Comparison of ENCODE assay signal across 17 mouse cellular contexts in the genomic region with DNA sequence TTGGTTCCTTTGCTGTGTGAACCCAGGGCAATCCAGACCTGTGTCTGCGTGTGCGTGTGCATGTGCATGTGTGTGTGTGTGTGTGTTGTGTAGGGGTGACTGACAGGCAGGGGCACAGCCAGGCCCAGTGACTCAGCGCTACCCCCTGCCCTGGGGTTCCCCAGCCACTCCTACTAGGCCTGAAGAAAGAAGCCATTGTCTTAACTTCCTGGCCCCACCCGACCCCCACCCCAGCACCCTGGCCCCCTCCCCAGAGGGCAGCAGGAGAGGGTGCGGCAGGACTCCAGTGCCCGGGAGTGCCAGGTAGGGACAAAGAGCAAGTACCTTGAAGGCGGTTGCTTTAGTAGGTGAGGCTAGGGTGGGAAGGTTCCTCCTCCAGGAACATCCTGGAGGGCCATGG. TPM values are rescaled to one million over a fixed set of nuclear protein-coding genes. Genes with fewer than 3 reads are reported as not detected.
DNase-seq lines count a peak whose midpoint lies in the region; ATAC-seq and TF ChIP-seq lines count a peak whose summit lies in the region.
"Had no signal": no experiment of that assay in that cellular context is flagged by ENCODE, and none has a peak within 500 bp of the region (broad histone marks: within the 10 kb centered on the region; RNA-seq: fewer than 3 reads in every experiment).

No protein-coding gene starts in this region.

- no peak overlapping the region for H3K27ac ChIP-seq in heart, embryonic 13.5 days (replicated peaks)
- H3K27ac ChIP-seq in brown adipose tissue, adult 24 weeks (replicated peaks; ENCODE audit: low read depth, low read length) = peak overlapping the region; percentile 51
- H3K27ac ChIP-seq in liver, postnatal 0 days (ENCODE audit: low read depth) = peak overlapping the region; percentile 16; the same call in 1 of the 2 replicates
- H3K27ac ChIP-seq: midbrain, embryonic 10.5 days had no signal

- H3K9ac ChIP-seq in heart, embryonic 13.5 days = peak overlapping the region; percentile 42
- H3K9ac ChIP-seq in liver, postnatal 0 days (replicated peaks) = peak overlapping the region; percentile 34
- H3K9ac ChIP-seq: forebrain, postnatal 0 days had no signal

- peaks cover 50% of the 10 kb centered on the region for H3K4me1 ChIP-seq in heart, embryonic 13.5 days
- H3K4me1 ChIP-seq in brown adipose tissue, adult 24 weeks (ENCODE audit: control insufficient read depth, insufficient read depth, insufficient read length, low read length) = peaks cover 24% of the 10 kb centered on the region
- H3K4me1 ChIP-seq in liver, postnatal 0 days (ENCODE audit: insufficient read depth) = peaks cover 23% of the 10 kb centered on the region

- no peaks in the 10 kb centered on the region for H3K9me3 ChIP-seq in heart, embryonic 13.5 days
- no peaks in the 10 kb centered on the region for H3K9me3 ChIP-seq in liver, postnatal 0 days (ENCODE audit: low read length)

- no peak overlapping the region for H3K4me2 ChIP-seq in heart, embryonic 13.5 days
- H3K4me2 ChIP-seq in liver, postnatal 0 days (ENCODE audit: low read depth, low read length) = peak overlapping the region; percentile 38

- H3K27me3 ChIP-seq in heart, embryonic 13.5 days (replicated peaks) = no peaks in the 10 kb centered on the region
- no peaks in the 10 kb centered on the region for H3K27me3 ChIP-seq in liver, postnatal 0 days (ENCODE audit: insufficient read depth, low read length)

- no peak overlapping the region for H3K4me3 ChIP-seq in heart, embryonic 13.5 days
- no peak overlapping the region for H3K4me3 ChIP-seq in brown adipose tissue, adult 24 weeks (ENCODE audit: insufficient read depth, low read depth, low read length)
- H3K4me3 ChIP-seq in liver, postnatal 0 days (ENCODE audit: low read depth, low read length) = no peak overlapping the region

- no peak for DNase-seq in heart, adult 9 months (ENCODE audit: low spot score in 2 of 2)
- peak; percentile 48 for DNase-seq in 416B (ENCODE audit: low read depth)
- no peak for DNase-seq in liver, postnatal 0 days
- no peak for DNase-seq in left cerebral cortex, adult 9 months (ENCODE audit: low spot score in 2 of 2)
- no peak for DNase-seq in frontal cortex, adult 2 months (ENCODE audit: extremely low spot score in 1 of 2, low spot score in 1 of 2)
- no peak for DNase-seq in B cell, adult 2 months
- DNase-seq: cerebellum, adult 9-10 months; forebrain, postnatal 0 days; heart, postnatal 10 days; kidney, postnatal 25 days; lung, adult 2 months had no signal

- no peak for TF ChIP-seq CTCF in liver, postnatal 0 days (IDR thresholded peaks at IDR 0.05; ENCODE audit: low read depth)

- no peak for ATAC-seq in heart, embryonic 13.5 days (ENCODE audit: extremely low read depth, insufficient number of reproducible peaks, low FRiP score, low TSS enrichment)
- ATAC-seq in liver, postnatal 0 days = no peak
- ATAC-seq: forebrain, postnatal 0 days had no signal

- WGBS in heart, embryonic 13.5 days = 71% methylated on average over 7 of the region's 7 CpGs
- 78% methylated on average over 7 of the region's 7 CpGs for WGBS in liver, postnatal 0 days (ENCODE audit: insufficient replicate concordance)

- TF ChIP-seq EP300 in liver, postnatal 0 days (IDR thresholded peaks at IDR 0.05; ENCODE audit: low read depth) = no peak

- H3K36me3 ChIP-seq in heart, embryonic 13.5 days = peaks cover 77% of the 10 kb centered on the region
- peaks cover 87% of the 10 kb centered on the region for H3K36me3 ChIP-seq in liver, postnatal 0 days (replicated peaks; ENCODE audit: insufficient read depth, low read length)

RNA-seq across cellular contexts. Expression of gene Zbtb7a, which starts 10.8 kb away (rescaled TPM):
- polyA plus RNA-seq in heart, embryonic 13.5 days (2015; fragmentation: Nextera tagmentation; extraction: Ambion mirVana) = 19.5 and 20.1 TPM in 2 replicates
- 28.4 and 29.6 TPM in 2 replicates for polyA plus RNA-seq in brown adipose tissue, adult 24 weeks (2012; ENCODE audit: insufficient read depth, insufficient read length, missing spikeins)
- polyA plus RNA-seq in liver, postnatal 0 days (2015; fragmentation: Nextera tagmentation; extraction: Ambion mirVana) = 29.7 and 33.8 TPM in 2 replicates
- polyA plus RNA-seq in frontal cortex, adult 2 months (2012; rRNA removed) = 45.1 and 46.0 TPM in 2 replicates

RNA-seq across cellular contexts. Expression of gene Pias4, which starts 21.9 kb away (rescaled TPM):
- 35.7 and 40.3 TPM in 2 replicates for polyA plus RNA-seq in heart, embryonic 13.5 days (2015; fragmentation: Nextera tagmentation; extraction: Ambion mirVana)
- 10.3 and 13.4 TPM in 2 replicates for polyA plus RNA-seq in brown adipose tissue, adult 24 weeks (2012; ENCODE audit: insufficient read depth, insufficient read length, missing spikeins)
- 14.6 and 16.1 TPM in 2 replicates for polyA plus RNA-seq in liver, postnatal 0 days (2015; fragmentation: Nextera tagmentation; extraction: Ambion mirVana)
- 25.7 and 27.4 TPM in 2 replicates for polyA plus RNA-seq in frontal cortex, adult 2 months (2012; rRNA removed)

RNA-seq across cellular contexts. Expression of gene Eef2, which starts 30.7 kb away (rescaled TPM):
- polyA plus RNA-seq in heart, embryonic 13.5 days (2015; fragmentation: Nextera tagmentation; extraction: Ambion mirVana) = 393 and 411 TPM in 2 replicates
- polyA plus RNA-seq in brown adipose tissue, adult 24 weeks (2012; ENCODE audit: insufficient read depth, insufficient read length, missing spikeins) = 538 and 581 TPM in 2 replicates
- 310 and 313 TPM in 2 replicates for polyA plus RNA-seq in liver, postnatal 0 days (2015; fragmentation: Nextera tagmentation; extraction: Ambion mirVana)
- 1,035 and 1,113 TPM in 2 replicates for polyA plus RNA-seq in frontal cortex, adult 2 months (2012; rRNA removed)

RNA-seq across cellular contexts. Expression of gene Dapk3, which starts 37.0 kb away (rescaled TPM):
- polyA plus RNA-seq in heart, embryonic 13.5 days (2015; fragmentation: Nextera tagmentation; extraction: Ambion mirVana) = 41.5 and 42.4 TPM in 2 replicates
- polyA plus RNA-seq in brown adipose tissue, adult 24 weeks (2012; ENCODE audit: insufficient read depth, insufficient read length, missing spikeins) = 15.7 and 31.7 TPM in 2 replicates
- 15.3 and 17.2 TPM in 2 replicates for polyA plus RNA-seq in liver, postnatal 0 days (2015; fragmentation: Nextera tagmentation; extraction: Ambion mirVana)
- polyA plus RNA-seq in frontal cortex, adult 2 months (2012; rRNA removed) = 75.3 and 76.8 TPM in 2 replicates

RNA-seq across cellular contexts. Expression of gene 4930442H23Rik, which starts 37.9 kb away (rescaled TPM):
- polyA plus RNA-seq in heart, embryonic 13.5 days (2015; fragmentation: Nextera tagmentation; extraction: Ambion mirVana) = 0.27 TPM in 1 of 2 replicates, not detected in the other
- polyA plus RNA-seq in brown adipose tissue, adult 24 weeks (2012; ENCODE audit: insufficient read depth, insufficient read length, missing spikeins) = not detected in 2 replicates
- polyA plus RNA-seq in liver, postnatal 0 days (2015; fragmentation: Nextera tagmentation; extraction: Ambion mirVana) = not detected in 2 replicates
- not detected in 2 replicates for polyA plus RNA-seq in frontal cortex, adult 2 months (2012; rRNA removed)
- polyA plus RNA-seq: brain, embryonic 14.5 days; embryonic facial prominence, embryonic 11.5 days; lung, adult 2 months; urinary bladder, adult 2 months had no signal
